9 mouse cellular contexts compared by ENCODE assay signal in the genomic region with DNA sequence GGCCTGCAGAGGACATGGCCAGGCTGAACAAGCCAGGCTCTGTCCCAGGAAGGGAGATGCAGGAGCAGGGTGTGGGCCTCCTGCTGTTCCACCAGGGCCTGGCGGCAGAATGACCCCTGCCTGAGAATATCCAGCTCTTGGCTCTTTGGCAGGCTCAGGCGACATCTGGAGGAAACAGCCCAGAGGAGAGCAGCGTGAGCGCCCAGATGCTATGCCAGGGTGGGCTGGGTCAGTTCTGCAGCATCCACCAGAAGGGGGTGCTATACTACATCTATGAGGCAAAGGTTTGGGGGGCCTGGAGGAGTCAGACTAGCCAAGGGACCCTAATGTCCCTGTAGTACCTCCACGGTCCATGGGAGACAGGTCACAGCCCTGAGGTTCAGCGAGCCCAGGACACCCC. TPM values are rescaled to one million over a fixed set of nuclear protein-coding genes. Genes with fewer than 3 reads are reported as not detected.
DNase-seq lines count a peak whose midpoint lies in the region; ATAC-seq and TF ChIP-seq lines count a peak whose summit lies in the region.
"Had no signal": no experiment of that assay in that cellular context is flagged by ENCODE, and none has a peak within 500 bp of the region (broad histone marks: within the 10 kb centered on the region; RNA-seq: fewer than 3 reads in every experiment).

No protein-coding gene starts in this region.

- no peak overlapping the region for H3K4me2 ChIP-seq in intestine, postnatal 0 days (replicated peaks; ENCODE audit: low read depth)
- no peak overlapping the region for H3K4me2 ChIP-seq in lung, postnatal 0 days (replicated peaks; ENCODE audit: low read depth, low read length)

- no peak for TF ChIP-seq EP300 in lung, postnatal 0 days (IDR thresholded peaks at IDR 0.05)

- WGBS in intestine, postnatal 0 days = 47% methylated on average over 6 of the region's 6 CpGs
- 31% methylated on average over 6 of the region's 6 CpGs for WGBS in lung, postnatal 0 days

- no peaks in the 10 kb centered on the region for H3K9me3 ChIP-seq in intestine, postnatal 0 days (ENCODE audit: control insufficient read depth)
- H3K9me3 ChIP-seq in lung, postnatal 0 days (ENCODE audit: low read length) = no peaks in the 10 kb centered on the region

- no peak overlapping the region for H3K4me3 ChIP-seq in intestine, postnatal 0 days (ENCODE audit: low read depth, low read length)
- no peak overlapping the region for H3K4me3 ChIP-seq in lung, postnatal 0 days (ENCODE audit: low read depth, low read length)

- H3K27me3 ChIP-seq in intestine, postnatal 0 days (replicated peaks; ENCODE audit: control insufficient read depth, insufficient read depth, low read length) = no peaks in the 10 kb centered on the region
- no peaks in the 10 kb centered on the region for H3K27me3 ChIP-seq in lung, postnatal 0 days (replicated peaks; ENCODE audit: insufficient read depth, low read length)
- H3K27me3 ChIP-seq in splenic B cell, adult 2 months (ENCODE audit: control insufficient read depth, insufficient read depth, low read length, poor library complexity, severe bottlenecking) = no peaks in the 10 kb centered on the region; the same call in 1 of the 2 replicates

- TF ChIP-seq CTCF in intestine, postnatal 0 days (IDR thresholded peaks at IDR 0.05; ENCODE audit: low read depth) = peak; percentile 77
- peak; percentile 79 for TF ChIP-seq CTCF in lung, postnatal 0 days (IDR thresholded peaks at IDR 0.05)

- H3K9ac ChIP-seq in intestine, postnatal 0 days (ENCODE audit: low read depth, low read length) = no peak overlapping the region
- H3K9ac ChIP-seq in lung, postnatal 0 days (replicated peaks; ENCODE audit: low read depth) = no peak overlapping the region

- peaks cover 85% of the 10 kb centered on the region for H3K36me3 ChIP-seq in intestine, postnatal 0 days (ENCODE audit: control insufficient read depth, insufficient read depth)
- peaks cover 55% of the 10 kb centered on the region for H3K36me3 ChIP-seq in lung, postnatal 0 days (ENCODE audit: insufficient read depth, low read length)
- H3K36me3 ChIP-seq in splenic B cell, adult 2 months (ENCODE audit: control insufficient read depth, insufficient read depth, low read length, poor library complexity, severe bottlenecking) = peaks cover 16% of the 10 kb centered on the region

- peak; percentile 57 for ATAC-seq in granulocyte monocyte progenitor cell, adult 5-6 weeks (replicated peaks; ENCODE audit: poor library complexity, severe bottlenecking)
- ATAC-seq in intestine, postnatal 0 days = no peak
- ATAC-seq in lung, postnatal 0 days = peak; percentile 61
- no peak for ATAC-seq in activated CD4-positive, CD25-positive, alpha-beta regulatory T cell, adult 4 months

- DNase-seq in layer of hippocampus, postnatal 10 days (ENCODE audit: low spot score in 2 of 2) = peak; percentile 63 to 70
- DNase-seq in layer of hippocampus, adult 8-10 months (ENCODE audit: low spot score in 2 of 2) = no peak
- peak; percentile 70 for DNase-seq in brain, adult 2 months (ENCODE audit: low read depth, low spot score)
- peak; percentile 73 for DNase-seq in lung, postnatal 0 days (ENCODE audit: low spot score)
- DNase-seq in splenic B cell, adult 2 months (ENCODE audit: low read depth, low spot score) = peak; percentile 65

- H3K27ac ChIP-seq in intestine, postnatal 0 days (ENCODE audit: low read depth, low read length) = no peak overlapping the region
- H3K27ac ChIP-seq in lung, postnatal 0 days (ENCODE audit: low read length) = no peak overlapping the region
- H3K27ac ChIP-seq: macrophage had no signal

- H3K4me1 ChIP-seq in intestine, postnatal 0 days (replicated peaks; ENCODE audit: control insufficient read depth, insufficient read depth, low read length) = no peaks in the 10 kb centered on the region
- no peaks in the 10 kb centered on the region for H3K4me1 ChIP-seq in lung, postnatal 0 days (ENCODE audit: insufficient read depth, low read depth, low read length)

RNA-seq across cellular contexts. Expression of gene Rcor2, which starts 12.0 kb away (rescaled TPM):
- 10 to 100 TPM; 22.7 to 24.1 TPM for total RNA-seq in layer of hippocampus, postnatal 10 days (2021)
- 10 to 100 TPM; 12.7 to 17.0 (median 14.6) TPM for total RNA-seq in layer of hippocampus, adult 8-10 months (2022)
- 3.1 and 6.9 TPM in 2 replicates for total RNA-seq in granulocyte monocyte progenitor cell, adult 5-6 weeks (2014; fragmentation: Nextera tagmentation)
- total RNA-seq in granulocyte monocyte progenitor cell, adult 5-6 weeks (2017) = 3.4 and 5.2 TPM in 2 replicates
- 1.5 and 2.2 TPM in 2 replicates for polyA plus RNA-seq in intestine, postnatal 0 days (2015; fragmentation: Nextera tagmentation; extraction: Ambion mirVana)
- polyA plus RNA-seq in lung, postnatal 0 days (2015; fragmentation: Nextera tagmentation; extraction: Ambion mirVana) = 1.3 and 1.5 TPM in 2 replicates
- polyA plus RNA-seq in activated CD4-positive, CD25-positive, alpha-beta regulatory T cell, adult 4 months (2017; shearing (Covaris generic)) = not detected

RNA-seq across cellular contexts. Expression of gene Naa40, which starts 38.1 kb away (rescaled TPM):
- total RNA-seq in layer of hippocampus, postnatal 10 days (2021) = 10 to 100 TPM; 36.3 to 45.6 TPM
- total RNA-seq in layer of hippocampus, adult 8-10 months (2022) = 10 to 100 TPM; 34.6 to 44.2 (median 36.6) TPM
- 67.4 and 72.3 TPM in 2 replicates for total RNA-seq in granulocyte monocyte progenitor cell, adult 5-6 weeks (2014; fragmentation: Nextera tagmentation)
- 42.9 and 49.3 TPM in 2 replicates for total RNA-seq in granulocyte monocyte progenitor cell, adult 5-6 weeks (2017)
- 18.6 and 19.7 TPM in 2 replicates for polyA plus RNA-seq in intestine, postnatal 0 days (2015; fragmentation: Nextera tagmentation; extraction: Ambion mirVana)
- polyA plus RNA-seq in lung, postnatal 0 days (2015; fragmentation: Nextera tagmentation; extraction: Ambion mirVana) = 16.6 and 17.7 TPM in 2 replicates
- 10 to 100 TPM; 28.0 to 29.3 TPM for polyA plus RNA-seq in activated CD4-positive, CD25-positive, alpha-beta regulatory T cell, adult 4 months (2017; shearing (Covaris generic))

Comparison
In these comparisons a context has a peak if more than half of its experiments do, and no peak if none do; other contexts are left out.
1. DNase-seq: peak in layer of hippocampus, postnatal 10 days (2 of 2), brain, adult 2 months (single experiment), lung, postnatal 0 days (single experiment) and splenic B cell, adult 2 months (single experiment); none in layer of hippocampus, adult 8-10 months (0 of 2).
2. ATAC-seq: peak in granulocyte monocyte progenitor cell, adult 5-6 weeks (single experiment) and lung, postnatal 0 days (single experiment); none in intestine, postnatal 0 days (single experiment) and activated CD4-positive, CD25-positive, alpha-beta regulatory T cell, adult 4 months (single experiment).